Mouse (Mus musculus): ENCODE measurements at regions not wholly inside any gene's neighbourhood (a gene's known extent, or its start where the extent isn't known, plus 50 kb on each side); places are given as distances from the start of the nearest gene placed in this dataset.

- ATAC-seq (ENCODE audit: low FRiP score, low read depth) (no peak), DNase-seq (ENCODE audit: low spot score) (no peak)
- H3K9ac ChIP-seq (ENCODE audit: low read depth, low read length, severe bottlenecking) = no peak overlapping the region
- no peak overlapping the region for H3K27ac ChIP-seq (replicated peaks; ENCODE audit: low read depth, low read length)
- TF ChIP-seq POLR2A (IDR thresholded peaks at IDR 0.05; ENCODE audit: borderline replicate concordance, extremely low read depth, insufficient read depth, insufficient read length) = no peak
- H3K4me1 ChIP-seq (ENCODE audit: control insufficient read depth, insufficient read depth, low read length) = no peaks in the 10 kb centered on the region
- H3K27me3 ChIP-seq (ENCODE audit: control insufficient read depth, insufficient read depth, low read length) = no peaks in the 10 kb centered on the region
- no peaks in the 10 kb centered on the region for H3K9me3 ChIP-seq (ENCODE audit: control insufficient read depth, low read length)
- no peaks in the 10 kb centered on the region for H3K36me3 ChIP-seq (ENCODE audit: control insufficient read depth, insufficient read depth, low read length)
- H3K4me3 ChIP-seq (replicated peaks; ENCODE audit: low read length) = no peak overlapping the region
- no peak overlapping the region for H3K4me2 ChIP-seq (replicated peaks; ENCODE audit: low read depth, low read length, severe bottlenecking)
- 69% methylated on average over 2 of the region's 2 CpGs for WGBS
Observed at GRCm38 (mm10) chr1:19912194-19912846, 703.6 kb downstream of the Tfap2b start.

- H3K4me1 ChIP-seq (ENCODE audit: control insufficient read depth, insufficient read depth, low read length) = no peaks in the 10 kb centered on the region
- DNase-seq (ENCODE audit: low spot score) = no peak
- no peak for TF ChIP-seq POLR2A (IDR thresholded peaks at IDR 0.05; ENCODE audit: borderline replicate concordance, extremely low read depth, insufficient read depth, insufficient read length)
- WGBS = 83% methylated on average over 4 of the region's 4 CpGs
- H3K27ac ChIP-seq (replicated peaks; ENCODE audit: low read depth, low read length) = no peak overlapping the region
- H3K4me3 ChIP-seq (replicated peaks; ENCODE audit: low read length) = no peak overlapping the region
- no peaks in the 10 kb centered on the region for H3K9me3 ChIP-seq (ENCODE audit: control insufficient read depth, low read length)
- no peak overlapping the region for H3K4me2 ChIP-seq (replicated peaks; ENCODE audit: low read depth, low read length, severe bottlenecking)
- H3K27me3 ChIP-seq (ENCODE audit: control insufficient read depth, insufficient read depth, low read length) = no peaks in the 10 kb centered on the region
- no peak for ATAC-seq (ENCODE audit: low FRiP score, low read depth)
- no peaks in the 10 kb centered on the region for H3K36me3 ChIP-seq (ENCODE audit: control insufficient read depth, insufficient read depth, low read length)
- H3K9ac ChIP-seq (ENCODE audit: low read depth, low read length, severe bottlenecking) = no peak overlapping the region
Observed at GRCm38 (mm10) chr1:19918762-19919161, 699.1 kb downstream of the Pkhd1 start.

DNA sequence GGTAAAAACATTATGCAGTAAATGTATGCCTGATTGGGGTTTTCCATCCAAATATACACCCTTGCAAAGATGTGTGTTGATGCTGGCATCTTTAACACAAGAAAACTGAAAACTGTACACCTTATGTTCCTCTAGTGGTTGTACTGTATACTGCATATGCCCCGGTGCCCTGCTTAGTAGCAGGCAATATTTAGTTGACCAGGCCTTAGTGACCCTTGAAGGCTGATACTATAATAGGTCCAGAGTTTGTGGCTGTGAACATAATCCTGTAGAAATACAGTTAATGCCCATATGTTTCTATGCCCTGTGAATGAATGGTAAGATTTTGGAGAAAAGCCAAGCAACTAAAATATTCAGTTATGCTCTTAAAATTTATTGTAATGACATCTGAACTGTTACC lies 690.7 kb downstream of the Pkhd1 start:
- TF ChIP-seq POLR2A (IDR thresholded peaks at IDR 0.05; ENCODE audit: borderline replicate concordance, extremely low read depth, insufficient read depth, insufficient read length) = no peak
- H3K9ac ChIP-seq (ENCODE audit: low read depth, low read length, severe bottlenecking) = no peak overlapping the region
- H3K4me1 ChIP-seq (ENCODE audit: control insufficient read depth, insufficient read depth, low read length) = no peaks in the 10 kb centered on the region
- WGBS = 97% methylated on average over 1 of the region's 1 CpGs
- H3K27me3 ChIP-seq (ENCODE audit: control insufficient read depth, insufficient read depth, low read length) = no peaks in the 10 kb centered on the region
- no peak for ATAC-seq (ENCODE audit: low FRiP score, low read depth)
- H3K4me3 ChIP-seq (replicated peaks; ENCODE audit: low read length) = no peak overlapping the region
- no peaks in the 10 kb centered on the region for H3K9me3 ChIP-seq (ENCODE audit: control insufficient read depth, low read length)
- no peak overlapping the region for H3K4me2 ChIP-seq (replicated peaks; ENCODE audit: low read depth, low read length, severe bottlenecking)
- H3K27ac ChIP-seq (replicated peaks; ENCODE audit: low read depth, low read length) = no peak overlapping the region
- no peaks in the 10 kb centered on the region for H3K36me3 ChIP-seq (ENCODE audit: control insufficient read depth, insufficient read depth, low read length)
- DNase-seq (ENCODE audit: low spot score) = no peak

- 44% methylated on average over 5 of the region's 5 CpGs for WGBS
- no peaks in the 10 kb centered on the region for H3K27me3 ChIP-seq (ENCODE audit: control insufficient read depth, insufficient read depth, low read length)
- ATAC-seq (ENCODE audit: low FRiP score, low read depth) (no peak), DNase-seq (ENCODE audit: low spot score) (no peak)
- no peak overlapping the region for H3K4me2 ChIP-seq (replicated peaks; ENCODE audit: low read depth, low read length, severe bottlenecking)
- H3K4me1 ChIP-seq (ENCODE audit: control insufficient read depth, insufficient read depth, low read length) = no peaks in the 10 kb centered on the region
- no peak overlapping the region for H3K9ac ChIP-seq (ENCODE audit: low read depth, low read length, severe bottlenecking)
- H3K36me3 ChIP-seq (ENCODE audit: control insufficient read depth, insufficient read depth, low read length) = no peaks in the 10 kb centered on the region
- no peak for TF ChIP-seq POLR2A (IDR thresholded peaks at IDR 0.05; ENCODE audit: borderline replicate concordance, extremely low read depth, insufficient read depth, insufficient read length)
- H3K9me3 ChIP-seq (ENCODE audit: control insufficient read depth, low read length) = no peaks in the 10 kb centered on the region
- no peak overlapping the region for H3K4me3 ChIP-seq (replicated peaks; ENCODE audit: low read length)
- no peak overlapping the region for H3K27ac ChIP-seq (replicated peaks; ENCODE audit: low read depth, low read length)
Observed at GRCm38 (mm10) chr1:19927736-19928327, 690.0 kb downstream of the Pkhd1 start.

DNA sequence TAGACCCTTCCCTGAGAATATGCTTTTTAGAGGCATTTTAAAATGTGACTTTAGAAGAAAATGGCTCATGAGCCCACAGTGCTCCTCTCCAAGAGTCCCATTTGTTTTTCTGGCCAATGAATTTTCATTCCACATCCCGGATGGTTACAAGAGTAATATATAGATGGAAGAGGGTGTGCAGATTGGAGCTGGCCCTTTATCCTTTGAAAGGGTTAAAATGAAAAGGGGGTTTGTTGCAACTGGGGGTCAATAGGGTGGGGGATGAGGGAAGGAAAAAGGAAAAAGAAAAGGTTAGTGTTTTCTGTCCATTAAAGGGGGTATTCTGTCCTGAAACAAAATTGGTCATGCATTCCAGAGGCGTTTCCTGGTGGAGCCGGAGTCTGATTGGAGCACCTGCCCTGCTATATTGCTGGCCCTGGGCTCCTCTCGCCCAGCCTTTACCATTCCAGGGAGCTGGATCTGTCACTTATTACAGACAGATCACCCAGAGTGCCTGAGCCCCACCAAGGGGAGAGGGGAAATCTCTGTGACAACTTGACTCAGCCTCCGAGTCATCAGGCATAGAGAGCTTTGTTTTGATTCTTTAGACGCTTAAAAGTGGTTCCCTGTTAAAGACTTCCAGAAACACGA lies 666.7 kb downstream of the Pkhd1 start:
- Histone ChIP-seq H3K4me3 (replicated peaks; ENCODE audit: low read length) (no peak overlapping the region), H3K27ac (replicated peaks; ENCODE audit: low read depth, low read length) (no peak overlapping the region), H3K4me2 (replicated peaks; ENCODE audit: low read depth, low read length, severe bottlenecking) (no peak overlapping the region), H3K9me3 (ENCODE audit: control insufficient read depth, low read length) (no peaks in the 10 kb centered on the region), H3K9ac (ENCODE audit: low read depth, low read length, severe bottlenecking) (no peak overlapping the region), H3K36me3 (ENCODE audit: control insufficient read depth, insufficient read depth, low read length) (no peaks in the 10 kb centered on the region), H3K4me1 (ENCODE audit: control insufficient read depth, insufficient read depth, low read length) (peaks cover 3% of the 10 kb centered on the region; the same call in 1 of the 2 replicates), H3K27me3 (ENCODE audit: control insufficient read depth, insufficient read depth, low read length) (no peaks in the 10 kb centered on the region)
- ATAC-seq (ENCODE audit: low FRiP score, low read depth) (no peak), DNase-seq (ENCODE audit: low spot score) (no peak)
- no peak for TF ChIP-seq POLR2A (IDR thresholded peaks at IDR 0.05; ENCODE audit: borderline replicate concordance, extremely low read depth, insufficient read depth, insufficient read length)
- WGBS = 44% methylated on average over 7 of the region's 7 CpGs

All from limb, embryonic 14.5 days (tissue).